Mouse (Mus musculus) limb, embryonic 13.5 days (tissue): ENCODE results near the gene Map4k1. TPM values are rescaled to one million over a fixed set of nuclear protein-coding genes. Genes with fewer than 3 reads are reported as not detected.
A peak's percentile ranks its signal among the peaks of the same experiment; 100 is the strongest.

Experiments
- ATAC-seq: fragments of 200-750 bp; cut with Nextera tagmentation; 2 replicates; pipeline ENCODE4 v1.8.0; 2017; ENCODE audit warnings: low read depth, moderate number of reproducible peaks, moderate TSS enrichment; ENCODE audit not compliant: low FRiP score
- H3K27ac ChIP-seq: fragments of 300-500 bp; sonication (generic); 2 replicates; pipeline ENCODE4 v1.5.1; 2015; ENCODE audit warnings: inconsistent platforms, mild to moderate bottlenecking, moderate library complexity
- H3K27me3 ChIP-seq: fragments of 300-500 bp; sonication (generic); 2 replicates; pipeline ENCODE4 v1.6.1; 2015; ENCODE audit warnings: mild to moderate bottlenecking, inconsistent platforms
- H3K36me3 ChIP-seq: fragments of 300-500 bp; sonication (generic); 2 replicates; pipeline ENCODE4 v1.6.1; 2015; ENCODE audit warnings: inconsistent platforms, mild to moderate bottlenecking, moderate library complexity
- H3K4me1 ChIP-seq: fragments of 300-500 bp; sonication (generic); 2 replicates; pipeline ENCODE4 v1.6.1; 2015; ENCODE audit warnings: inconsistent platforms
- H3K4me2 ChIP-seq: fragments of 300-500 bp; sonication (generic); replicated peaks from 2 replicates; pipeline ENCODE4 v1.6.1; 2015; ENCODE audit warnings: inconsistent platforms, mild to moderate bottlenecking, moderate library complexity
- H3K4me3 ChIP-seq: fragments of 300-500 bp; sonication (generic); 2 replicates; pipeline ENCODE4 v1.5.1; 2015; ENCODE audit warnings: moderate library complexity, mild to moderate bottlenecking, inconsistent platforms
- H3K9ac ChIP-seq: fragments of 300-500 bp; sonication (generic); 2 replicates; pipeline ENCODE4 v1.6.1; 2015; ENCODE audit warnings: mild to moderate bottlenecking, inconsistent platforms
- H3K9me3 ChIP-seq: fragments of 300-500 bp; sonication (generic); 2 replicates; pipeline ENCODE4 v1.6.1; 2016; ENCODE audit warnings: inconsistent platforms
- WGBS: fragments of 180-500 bp; shearing (Covaris S2); methylation state at CpG from one replicate; pipeline ENCODE4 v1.1.7; 2015; 5-methylcytosine and 5-hydroxymethylcytosine counted together
- polyA plus RNA-seq: library from polyadenylated mRNA; unstranded; fragments of >200 nt; fragmentation: Nextera tagmentation; extraction: Ambion mirVana; gene quantifications from 2 replicates; pipeline ENCODE4 v1.2.1, GENCODE M21; 2015

The Map4k1 gene
- polyA plus RNA-seq, 1 experiment from 2014 or later = 9.5 TPM

GRCm38 (mm10) chr7:28945416-28946270, 36.2 kb upstream of the Map4k1 start:
- H3K4me1 ChIP-seq = peaks cover 93% of the 10 kb centered on the region
- no peaks in the 10 kb centered on the region for H3K27me3 ChIP-seq
- H3K9ac ChIP-seq = peak overlapping the region; percentile 54
- H3K4me3 ChIP-seq = no peak overlapping the region
- whole genome bisulfite sequencing = 9% methylated on average over 10 of the region's 10 CpGs
- no peaks in the 10 kb centered on the region for H3K9me3 ChIP-seq
- H3K27ac ChIP-seq = peak overlapping the region; percentile 94
- peak overlapping the region; percentile 50 for H3K4me2 ChIP-seq
- peak; percentile 87 for ATAC-seq
- H3K36me3 ChIP-seq = peaks cover 23% of the 10 kb centered on the region; the same call in 1 of the 2 replicates

GRCm38 (mm10) chr7:28946271-28946610, 35.6 kb upstream of the Map4k1 start:
- peaks cover 93% of the 10 kb centered on the region for H3K4me1 ChIP-seq
- H3K9me3 ChIP-seq = no peaks in the 10 kb centered on the region
- 0% methylated on average over 1 of the region's 1 CpGs for WGBS
- H3K4me3 ChIP-seq = no peak overlapping the region
- peaks cover 18% of the 10 kb centered on the region; the same call in 1 of the 2 replicates for H3K36me3 ChIP-seq
- peak overlapping the region; percentile 50; the same call in 1 of the 2 replicates for H3K9ac ChIP-seq
- 0 out of 2 replicates have a peak, but pooled peaks have one; percentile 1 for ATAC-seq
- peak overlapping the region; percentile 50 for H3K4me2 ChIP-seq
- peak overlapping the region; percentile 94 for H3K27ac ChIP-seq
- H3K27me3 ChIP-seq = no peaks in the 10 kb centered on the region

GRCm38 (mm10) chr7:28948746-28949145, 33.1 kb upstream of the Map4k1 start:
- H3K4me2 ChIP-seq = peak overlapping the region; percentile 47
- peak overlapping the region; percentile 5; the same call in 1 of the 2 replicates for H3K4me3 ChIP-seq
- no peak overlapping the region for H3K9ac ChIP-seq
- peaks cover 99% of the 10 kb centered on the region for H3K4me1 ChIP-seq
- 52% methylated on average over 7 of the region's 7 CpGs for WGBS
- ATAC-seq = no peak
- H3K27me3 ChIP-seq = no peaks in the 10 kb centered on the region
- H3K27ac ChIP-seq = peak overlapping the region; percentile 94
- H3K9me3 ChIP-seq = no peaks in the 10 kb centered on the region
- 0 out of 2 replicates have a peak, but pooled peaks cover 6% of the 10 kb centered on the region for H3K36me3 ChIP-seq

GRCm38 (mm10) chr7:28949298-28949697, 32.6 kb upstream of the Map4k1 start:
- Histone ChIP-seq H3K27ac (peak overlapping the region; percentile 94), H3K4me3 (no peak overlapping the region), H3K4me2 (peak overlapping the region; percentile 47), H3K4me1 (peaks cover 99% of the 10 kb centered on the region), H3K36me3 (0 out of 2 replicates have a peak, but pooled peaks cover 4% of the 10 kb centered on the region), H3K9me3 (no peaks in the 10 kb centered on the region), H3K27me3 (no peaks in the 10 kb centered on the region), H3K9ac (no peak overlapping the region)
- WGBS = 74% methylated on average over 2 of the region's 2 CpGs
- ATAC-seq = no peak

GRCm38 (mm10) chr7:28950346-28951037, 31.4 kb upstream of the Map4k1 start:
- Histone ChIP-seq H3K9ac (no peak overlapping the region), H3K9me3 (no peaks in the 10 kb centered on the region), H3K36me3 (peaks cover 4% of the 10 kb centered on the region; the same call in 1 of the 2 replicates), H3K27me3 (no peaks in the 10 kb centered on the region), H3K27ac (peak overlapping the region; percentile 94), H3K4me3 (no peak overlapping the region), H3K4me1 (peaks cover 99% of the 10 kb centered on the region), H3K4me2 (no peak overlapping the region)
- ATAC-seq = no peak
- 60% methylated on average over 10 of the region's 10 CpGs for WGBS

DNA sequence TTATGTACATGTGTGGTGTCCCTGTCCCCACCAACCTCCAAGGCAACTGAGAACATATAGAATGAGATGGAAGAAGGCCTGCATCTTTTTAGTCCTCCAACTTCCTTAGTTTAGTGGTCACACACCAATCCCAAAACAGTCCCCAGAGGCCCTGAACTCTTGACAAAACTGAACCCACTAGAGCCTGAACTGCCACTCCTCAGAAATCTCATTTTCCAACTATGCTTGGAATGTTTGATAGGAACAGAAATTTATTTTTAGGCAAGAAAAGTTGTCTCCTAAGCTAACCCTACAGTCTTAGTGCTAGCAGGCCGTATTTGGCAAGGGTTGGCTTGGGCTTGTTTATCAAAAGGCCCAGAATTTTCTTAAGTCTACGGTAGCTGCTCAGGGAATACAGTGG, 30.1 kb upstream of the Map4k1 start:
- no peak overlapping the region for H3K9ac ChIP-seq
- H3K27ac ChIP-seq = peak overlapping the region; percentile 94
- H3K27me3 ChIP-seq = no peaks in the 10 kb centered on the region
- H3K36me3 ChIP-seq = peaks cover 13% of the 10 kb centered on the region
- peak overlapping the region; percentile 10; the same call in 1 of the 2 replicates for H3K4me2 ChIP-seq
- no peak overlapping the region for H3K4me3 ChIP-seq
- peaks cover 97% of the 10 kb centered on the region for H3K4me1 ChIP-seq
- ATAC-seq = no peak
- WGBS = 75% methylated on average over 2 of the region's 2 CpGs
- no peaks in the 10 kb centered on the region for H3K9me3 ChIP-seq

DNA sequence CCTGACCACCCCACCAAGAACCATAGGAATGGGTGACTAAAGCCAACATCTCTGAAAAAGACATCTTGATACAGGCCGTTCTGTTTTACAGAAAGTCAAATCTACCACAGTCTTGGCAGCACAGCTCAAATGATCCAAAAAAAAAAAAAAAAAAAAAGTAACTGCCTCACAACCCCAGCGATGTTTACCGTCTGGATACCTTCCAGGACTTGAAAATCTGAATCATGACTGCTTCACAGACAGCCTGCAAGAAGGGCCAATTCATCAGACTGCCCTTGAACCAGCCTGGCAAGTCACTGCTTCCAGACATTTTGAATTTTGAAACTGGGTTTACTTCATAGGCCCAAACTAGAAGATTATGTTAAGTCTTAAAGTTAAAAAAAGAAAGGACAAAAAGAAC, 29.1 kb upstream of the Map4k1 start:
- peak overlapping the region; percentile 94 for H3K27ac ChIP-seq

GRCm38 (mm10) chr7:28953476-28954376, 28.1 kb upstream of the Map4k1 start:
- WGBS = 9% methylated on average over 2 of the region's 2 CpGs
- H3K27me3 ChIP-seq = no peaks in the 10 kb centered on the region
- no peaks in the 10 kb centered on the region for H3K9me3 ChIP-seq
- H3K4me1 ChIP-seq = peaks cover 97% of the 10 kb centered on the region
- H3K9ac ChIP-seq = peak overlapping the region; percentile 45; the same call in 1 of the 2 replicates
- peak overlapping the region; percentile 47 for H3K4me2 ChIP-seq
- no peak overlapping the region for H3K4me3 ChIP-seq
- H3K27ac ChIP-seq = peak overlapping the region; percentile 94
- peak; percentile 11; the same call in 1 of the 2 replicates for ATAC-seq
- peaks cover 13% of the 10 kb centered on the region for H3K36me3 ChIP-seq

More for the DNA sequence above, 29.1 kb upstream of the Map4k1 start:
- peaks cover 16% of the 10 kb centered on the region for H3K36me3 ChIP-seq
- no peaks in the 10 kb centered on the region for H3K9me3 ChIP-seq
- H3K4me2 ChIP-seq = peak overlapping the region; percentile 47
- ATAC-seq = 0 out of 2 replicates have a peak, but pooled peaks have one; percentile 17
- H3K4me3 ChIP-seq = no peak overlapping the region
- WGBS = 6% methylated on average over 3 of the region's 3 CpGs
- no peak overlapping the region for H3K9ac ChIP-seq
- peaks cover 97% of the 10 kb centered on the region for H3K4me1 ChIP-seq
- H3K27me3 ChIP-seq = no peaks in the 10 kb centered on the region

- H3K27me3 ChIP-seq = no peaks in the 10 kb centered on the region
- peaks cover 97% of the 10 kb centered on the region for H3K4me1 ChIP-seq
- H3K4me3 ChIP-seq = no peak overlapping the region
- H3K27ac ChIP-seq = peak overlapping the region; percentile 94
- ATAC-seq = no peak
- peak overlapping the region; percentile 10; the same call in 1 of the 2 replicates for H3K9ac ChIP-seq
- no peaks in the 10 kb centered on the region for H3K9me3 ChIP-seq
- H3K4me2 ChIP-seq = peak overlapping the region; percentile 17; the same call in 1 of the 2 replicates
- H3K36me3 ChIP-seq = peaks cover 13% of the 10 kb centered on the region
- WGBS = 64% methylated on average over 4 of the region's 4 CpGs
Measured at GRCm38 (mm10) chr7:28954773-28955172, 27.1 kb upstream of the Map4k1 start.

- Histone ChIP-seq H3K27ac (peak overlapping the region; percentile 94), H3K4me3 (no peak overlapping the region), H3K4me1 (peaks cover 97% of the 10 kb centered on the region), H3K9ac (peak overlapping the region; percentile 10; the same call in 1 of the 2 replicates), H3K27me3 (no peaks in the 10 kb centered on the region), H3K36me3 (peaks cover 13% of the 10 kb centered on the region), H3K9me3 (no peaks in the 10 kb centered on the region), H3K4me2 (peak overlapping the region; percentile 17; the same call in 1 of the 2 replicates)
- peak; percentile 11; the same call in 1 of the 2 replicates for ATAC-seq
- 52% methylated on average over 5 of the region's 5 CpGs for WGBS
Measured at GRCm38 (mm10) chr7:28955295-28955897, 26.5 kb upstream of the Map4k1 start.

DNA sequence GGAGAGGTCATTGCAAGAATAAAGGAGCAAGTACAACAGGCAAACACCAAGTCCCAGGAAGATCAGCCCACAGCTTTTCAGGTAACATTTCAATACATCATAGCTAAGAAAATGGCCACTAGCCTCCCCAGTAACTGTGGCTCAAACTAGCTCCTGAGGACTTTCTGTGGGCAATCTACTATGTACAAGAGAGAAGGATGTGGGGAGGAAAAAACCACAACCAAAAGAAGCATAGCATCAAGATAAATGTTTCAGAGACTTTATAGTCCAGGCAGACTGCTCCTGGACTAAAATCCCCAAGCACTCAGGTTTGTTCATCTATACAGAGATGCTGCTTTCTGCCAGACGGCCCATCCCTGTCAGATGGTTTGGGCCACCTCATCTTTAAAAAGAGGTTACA, 25.6 kb upstream of the Map4k1 start:
- H3K27ac ChIP-seq = peak overlapping the region; percentile 94; the same call in 1 of the 2 replicates

More for the DNA sequence above, 25.6 kb upstream of the Map4k1 start:
- Histone ChIP-seq H3K4me3 (no peak overlapping the region), H3K36me3 (peaks cover 13% of the 10 kb centered on the region), H3K4me2 (no peak overlapping the region), H3K4me1 (peaks cover 97% of the 10 kb centered on the region), H3K9me3 (no peaks in the 10 kb centered on the region), H3K9ac (no peak overlapping the region), H3K27me3 (no peaks in the 10 kb centered on the region)
- no peak for ATAC-seq
- 87% methylated on average over 1 of the region's 1 CpGs for WGBS
